Mouse (Mus musculus) adrenal gland, adult 10 weeks (tissue): ENCODE results near the gene Pdgfa. TPM values are rescaled to one million over a fixed set of nuclear protein-coding genes. Genes with fewer than 3 reads are reported as not detected.

ENCODE experiments used
- polyA plus RNA-seq: library from polyadenylated mRNA; stranded (reverse); fragments of 350-450 nt; fragmentation: Illumina TruSeq; extraction: RNeasy Lipid Tissue Mini Kit (QIAGEN cat#74804); gene quantifications from one replicate; pipeline ENCODE4 v1.2.3, GENCODE M21; 2014; ENCODE audit warnings: low read depth, low replicate concordance

Pdgfa gene
- 25.7 TPM for polyA plus RNA-seq

DNA sequence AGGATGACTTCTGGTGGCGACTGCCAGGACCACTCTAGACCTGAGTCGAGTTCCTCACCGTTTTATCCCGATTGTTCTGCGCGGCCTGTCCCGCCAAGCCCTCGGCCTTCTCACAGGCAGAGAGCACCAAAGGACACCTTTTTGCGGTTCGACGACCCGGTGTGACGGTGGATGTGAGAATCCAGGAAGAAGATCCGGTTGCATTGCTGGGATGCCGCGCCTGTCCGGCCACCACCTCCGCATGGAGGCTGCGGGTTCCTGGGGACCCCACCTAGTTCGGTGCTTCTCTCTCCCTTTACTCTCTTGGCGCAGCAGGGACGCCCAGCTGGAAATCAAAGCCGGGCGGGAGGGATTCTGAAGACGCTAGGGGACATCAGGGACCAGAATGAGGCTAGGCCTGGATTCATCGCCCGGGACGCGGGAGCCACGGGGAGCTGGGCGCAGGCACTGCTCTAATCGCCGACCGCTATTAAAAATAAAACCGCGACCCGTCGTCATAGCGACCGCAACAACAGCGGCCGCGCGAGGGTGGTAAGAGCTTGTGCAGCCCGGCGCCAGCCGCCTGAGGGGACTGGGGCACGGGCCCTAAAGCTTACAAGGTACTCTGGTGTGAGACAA is at the start of gene Pdgfa:
Gene Pdgfa (minus strand): TSS at position 200 of the 618 bp plus-strand sequence.

Other genes starting within 250 kb of the Pdgfa start
- 1.7 TPM for gene Fam20c, start 242.9 kb downstream of the Pdgfa start, polyA plus RNA-seq
- not detected for gene Gm5294, start 177.3 kb downstream of the Pdgfa start, polyA plus RNA-seq
- gene Prkar1b, start 152.6 kb upstream of the Pdgfa start, polyA plus RNA-seq: 24.6 TPM
- gene Dnaaf5, start 152.9 kb upstream of the Pdgfa start, polyA plus RNA-seq: 10.6 TPM
- 24.5 TPM for gene Sun1, start 203.3 kb upstream of the Pdgfa start, polyA plus RNA-seq